Mouse (Mus musculus) forebrain, embryonic 12.5 days (tissue): ENCODE data around the gene Olfr541. TPM values are rescaled to one million over a fixed set of nuclear protein-coding genes. Genes with fewer than 3 reads are reported as not detected.
A peak's percentile ranks its signal among the peaks of the same experiment; 100 is the strongest.
"Not testable (repeated sequence)": the region's sequence is repeated elsewhere in the genome, so short reads cannot be mapped to it uniquely, and the experiment has no call there.

Source experiments
- ATAC-seq: fragments of 200-750 bp; cut with Nextera tagmentation; 2 replicates; pipeline ENCODE4 v1.8.0; 2017; ENCODE audit warnings: moderate TSS enrichment; ENCODE audit not compliant: low FRiP score
- H3K27ac ChIP-seq: fragments of 300-500 bp; sonication (generic); 2 replicates; pipeline ENCODE4 v1.5.1; 2016; ENCODE audit warnings: mild to moderate bottlenecking
- H3K27me3 ChIP-seq: fragments of 300-500 bp; sonication (generic); 2 replicates; pipeline ENCODE4 v1.6.1; 2016; ENCODE audit warnings: mild to moderate bottlenecking
- H3K36me3 ChIP-seq: fragments of 300-500 bp; sonication (generic); replicated peaks from 2 replicates; pipeline ENCODE4 v1.6.1; 2016; ENCODE audit warnings: mild to moderate bottlenecking
- H3K4me1 ChIP-seq: fragments of 300-500 bp; sonication (generic); 2 replicates; pipeline ENCODE4 v1.6.1; 2016
- H3K4me2 ChIP-seq: fragments of 300-500 bp; sonication (generic); 2 replicates; pipeline ENCODE4 v1.6.1; 2016; ENCODE audit warnings: mild to moderate bottlenecking, moderate library complexity
- H3K4me3 ChIP-seq: fragments of 300-500 bp; sonication (generic); replicated peaks from 2 replicates; pipeline ENCODE4 v1.5.1; 2016; ENCODE audit warnings: mild to moderate bottlenecking
- H3K9ac ChIP-seq: fragments of 300-500 bp; sonication (generic); 2 replicates; pipeline ENCODE4 v1.6.1; 2016; ENCODE audit warnings: mild to moderate bottlenecking
- H3K9me3 ChIP-seq: fragments of 300-500 bp; sonication (generic); 2 replicates; pipeline ENCODE4 v1.6.1; 2016
- WGBS: fragments of 180-500 bp; shearing (Covaris S2); methylation state at CpG from one replicate; pipeline ENCODE4 v1.1.7; 2016; 5-methylcytosine and 5-hydroxymethylcytosine counted together
- polyA plus RNA-seq: library from polyadenylated mRNA; unstranded; fragments of >200 nt; fragmentation: Nextera tagmentation; extraction: Ambion mirVana; gene quantifications from 2 replicates; pipeline ENCODE4 v1.2.1, GENCODE M21; 2016

Gene Olfr541
- not detected in 2 replicates for polyA plus RNA-seq

- H3K4me1 ChIP-seq, result no peaks in the 10 kb centered on the region
- H3K9ac ChIP-seq, result no peak within 1 kb of the TSS
- H3K9me3 ChIP-seq, result no peaks in the 10 kb centered on the region
- no peak within 1 kb of the TSS for H3K4me2 ChIP-seq
- H3K27ac ChIP-seq, result no peak within 1 kb of the TSS
- no peak for ATAC-seq
- H3K27me3 ChIP-seq, result no peaks in the 10 kb centered on the region
- no peaks in the 10 kb centered on the region for H3K36me3 ChIP-seq
- no peak within 1 kb of the TSS for H3K4me3 ChIP-seq
Observed at GRCm38 (mm10) chr7:140696967-140697366, at the start of gene Olfr541. Gene Olfr541, plus strand, starts transcription at chr7:140697267.

- Histone ChIP-seq H3K9ac (no peak within 1 kb of the TSS), H3K4me2 (no peak within 1 kb of the TSS), H3K9me3 (no peaks in the 10 kb centered on the region), H3K27me3 (no peaks in the 10 kb centered on the region), H3K4me3 (no peak within 1 kb of the TSS), H3K36me3 (no peaks in the 10 kb centered on the region), H3K4me1 (no peaks in the 10 kb centered on the region), H3K27ac (no peak within 1 kb of the TSS)
- 71% methylated on average over 4 of the region's 4 CpGs for WGBS
- no peak for ATAC-seq
Observed at GRCm38 (mm10) chr7:140659630-140660029, 37.4 kb upstream of the Olfr541 start, which contains the start of gene Olfr539. Gene Olfr539, plus strand, starts transcription at chr7:140659930.

- H3K9me3 ChIP-seq, H3K36me3 ChIP-seq, H3K9ac ChIP-seq, H3K4me3 ChIP-seq, H3K4me2 ChIP-seq, H3K27ac ChIP-seq, H3K27me3 ChIP-seq, ATAC-seq, H3K4me1 ChIP-seq: not testable (repeated sequence)
- WGBS, result 90% methylated on average over 3 of the region's 3 CpGs
Observed at GRCm38 (mm10) chr7:140670693-140671092, 26.4 kb upstream of the Olfr541 start.

- H3K36me3 ChIP-seq, result no peaks in the 10 kb centered on the region
- H3K4me2 ChIP-seq, result peak overlapping the region; percentile 19; the same call in 1 of the 2 replicates
- H3K27ac ChIP-seq, result no peak overlapping the region
- no peak overlapping the region for H3K4me3 ChIP-seq
- ATAC-seq, result no peak
- H3K9me3 ChIP-seq, result 0 out of 2 replicates have a peak, but pooled peaks cover 2% of the 10 kb centered on the region
- H3K27me3 ChIP-seq, result no peaks in the 10 kb centered on the region
- WGBS, result 1% methylated on average over 6 of the region's 6 CpGs
- 0 out of 2 replicates have a peak, but pooled peaks cover 4% of the 10 kb centered on the region for H3K4me1 ChIP-seq
- H3K9ac ChIP-seq, result no peak overlapping the region
Observed at GRCm38 (mm10) chr7:140675863-140676262, 21.2 kb upstream of the Olfr541 start.

- not testable (repeated sequence) for H3K9me3 ChIP-seq, H3K27me3 ChIP-seq, H3K9ac ChIP-seq, H3K4me2 ChIP-seq, ATAC-seq, H3K4me3 ChIP-seq, H3K27ac ChIP-seq, H3K4me1 ChIP-seq, H3K36me3 ChIP-seq
- 67% methylated on average over 4 of the region's 4 CpGs for WGBS
Observed at GRCm38 (mm10) chr7:140679591-140679990, 17.5 kb upstream of the Olfr541 start.

- H3K4me1 ChIP-seq, result no peaks in the 10 kb centered on the region
- H3K9ac ChIP-seq, result no peak within 1 kb of the TSS
- no peak within 1 kb of the TSS for H3K27ac ChIP-seq
- 92% methylated on average over 1 of the region's 1 CpGs for WGBS
- H3K4me3 ChIP-seq, result no peak within 1 kb of the TSS
- no peaks in the 10 kb centered on the region for H3K36me3 ChIP-seq
- no peak within 1 kb of the TSS for H3K4me2 ChIP-seq
- ATAC-seq, result no peak
- no peaks in the 10 kb centered on the region for H3K27me3 ChIP-seq
- no peaks in the 10 kb centered on the region for H3K9me3 ChIP-seq
Observed at GRCm38 (mm10) chr7:140681651-140682050, 15.4 kb upstream of the Olfr541 start, which contains the start of gene Olfr45. Gene Olfr45, plus strand, starts transcription at chr7:140681951.

- no peaks in the 10 kb centered on the region for H3K9me3 ChIP-seq
- ATAC-seq, result no peak
- H3K9ac ChIP-seq, result no peak overlapping the region
- H3K4me3 ChIP-seq, result no peak overlapping the region
- no peaks in the 10 kb centered on the region for H3K27me3 ChIP-seq
- H3K36me3 ChIP-seq, result no peaks in the 10 kb centered on the region
- H3K4me1 ChIP-seq, result 0 out of 2 replicates have a peak, but pooled peaks cover 4% of the 10 kb centered on the region
- 20% methylated on average over 2 of the region's 2 CpGs for WGBS
- H3K4me2 ChIP-seq, result no peak overlapping the region
- no peak overlapping the region for H3K27ac ChIP-seq
Observed at GRCm38 (mm10) chr7:140706348-140706747, 9.3 kb downstream of the Olfr541 start.

- H3K9me3 ChIP-seq, result no peaks in the 10 kb centered on the region
- WGBS, result 88% methylated on average over 6 of the region's 6 CpGs
- ATAC-seq, result no peak
- H3K9ac ChIP-seq, result no peak overlapping the region
- no peak overlapping the region for H3K27ac ChIP-seq
- no peaks in the 10 kb centered on the region for H3K36me3 ChIP-seq
- H3K27me3 ChIP-seq, result no peaks in the 10 kb centered on the region
- H3K4me1 ChIP-seq, result 0 out of 2 replicates have a peak, but pooled peaks cover 4% of the 10 kb centered on the region
- H3K4me2 ChIP-seq, result no peak overlapping the region
- H3K4me3 ChIP-seq, result no peak overlapping the region
Observed at GRCm38 (mm10) chr7:140707536-140708284, 10.6 kb downstream of the Olfr541 start.

- WGBS, result 86% methylated on average over 7 of the region's 7 CpGs
- Histone ChIP-seq H3K4me2 (no peak overlapping the region), H3K4me3 (no peak overlapping the region), H3K4me1 (no peaks in the 10 kb centered on the region), H3K9me3 (no peaks in the 10 kb centered on the region), H3K27me3 (no peaks in the 10 kb centered on the region), H3K9ac (no peak overlapping the region), H3K36me3 (no peaks in the 10 kb centered on the region), H3K27ac (no peak overlapping the region)
- ATAC-seq, result no peak
Observed at GRCm38 (mm10) chr7:140717155-140718055, 20.3 kb downstream of the Olfr541 start.

- Histone ChIP-seq H3K9ac (no peak overlapping the region), H3K4me2 (no peak overlapping the region), H3K4me1 (no peaks in the 10 kb centered on the region), H3K9me3 (no peaks in the 10 kb centered on the region), H3K36me3 (no peaks in the 10 kb centered on the region), H3K27me3 (no peaks in the 10 kb centered on the region), H3K27ac (no peak overlapping the region), H3K4me3 (no peak overlapping the region)
- no peak for ATAC-seq
- WGBS, result 81% methylated on average over 6 of the region's 6 CpGs
Observed at GRCm38 (mm10) chr7:140721095-140721494, 24.0 kb downstream of the Olfr541 start.

GRCm38 (mm10) chr7:140725558-140725957 lies 28.5 kb downstream of the Olfr541 start:
- H3K4me2 ChIP-seq, result no peak overlapping the region
- no peak for ATAC-seq
- no peak overlapping the region for H3K27ac ChIP-seq
- no peak overlapping the region for H3K4me3 ChIP-seq
- no peaks in the 10 kb centered on the region for H3K27me3 ChIP-seq
- H3K36me3 ChIP-seq, result no peaks in the 10 kb centered on the region
- no peak overlapping the region for H3K9ac ChIP-seq
- no peaks in the 10 kb centered on the region for H3K4me1 ChIP-seq
- H3K9me3 ChIP-seq, result 0 out of 2 replicates have a peak, but pooled peaks cover 2% of the 10 kb centered on the region

GRCm38 (mm10) chr7:140733162-140733561 lies 36.1 kb downstream of the Olfr541 start:
- H3K9ac ChIP-seq, result no peak overlapping the region
- H3K4me3 ChIP-seq, result no peak overlapping the region
- 0 out of 2 replicates have a peak, but pooled peaks cover 2% of the 10 kb centered on the region for H3K9me3 ChIP-seq
- H3K36me3 ChIP-seq, result no peaks in the 10 kb centered on the region
- no peaks in the 10 kb centered on the region for H3K27me3 ChIP-seq
- WGBS, result 74% methylated on average over 2 of the region's 2 CpGs
- H3K27ac ChIP-seq, result no peak overlapping the region
- H3K4me1 ChIP-seq, result no peaks in the 10 kb centered on the region
- H3K4me2 ChIP-seq, result no peak overlapping the region
- no peak for ATAC-seq
